Mouse (Mus musculus) activated CD4-positive, CD25-positive, alpha-beta regulatory T cell, adult 4 months (primary cell): ENCODE measurements around the gene Myrfl. TPM values are rescaled to one million over a fixed set of nuclear protein-coding genes. Genes with fewer than 3 reads are reported as not detected.

ENCODE experiments used
- ATAC-seq: one replicate; pipeline ENCODE4 v1.8.0; 2017
- polyA plus RNA-seq, 2 experiments: library from polyadenylated mRNA; unstranded; fragments of 100-300 nt; shearing (Covaris generic); gene quantifications; one replicate each; pipeline ENCODE4 v1.2.1; 2017

Gene Myrfl
- polyA plus RNA-seq: not detected

DNA sequence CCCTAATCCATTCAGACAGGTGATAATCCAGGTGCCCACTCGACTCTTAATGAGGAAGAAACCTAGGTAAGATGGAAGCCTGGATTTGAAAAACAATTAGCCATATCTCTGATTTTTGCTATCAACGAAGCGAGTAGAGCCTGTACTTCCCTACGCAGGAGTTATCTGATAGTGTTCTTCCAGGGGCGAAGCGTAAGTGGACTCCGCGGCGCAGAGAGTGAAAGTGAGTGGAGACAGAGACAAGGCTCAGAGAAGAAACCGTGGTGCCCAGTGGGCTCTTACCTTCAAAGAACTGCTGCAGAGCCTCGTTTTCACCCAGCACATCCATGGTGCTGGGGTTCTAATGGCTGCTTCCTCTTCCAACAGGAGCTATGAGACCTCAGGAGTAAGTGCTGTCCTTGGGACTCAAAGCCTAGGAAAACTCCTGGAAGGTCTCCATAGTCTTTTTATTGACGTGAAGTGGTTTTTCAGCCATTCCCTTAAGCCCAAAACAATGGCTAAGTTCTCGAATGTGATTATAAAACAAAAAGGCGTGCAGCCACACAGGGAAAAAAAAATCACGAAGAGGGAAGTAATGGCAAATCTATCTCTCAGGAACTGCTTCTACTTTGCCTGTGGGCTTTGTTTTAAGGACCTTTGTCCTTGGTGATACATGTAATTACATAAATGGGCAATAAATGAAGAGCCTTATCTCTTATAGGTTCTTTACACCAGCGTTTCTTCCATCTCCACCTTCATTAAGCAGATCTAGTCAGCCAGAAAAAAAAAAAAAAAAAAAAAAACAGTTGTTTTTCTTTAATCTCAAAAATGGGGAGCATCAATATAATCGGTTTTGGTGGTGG, at the start of gene Myrfl:
Gene Myrfl, minus strand, starts transcription at position 584 of the 842 bp plus-strand sequence.
- ATAC-seq: no peak

DNA sequence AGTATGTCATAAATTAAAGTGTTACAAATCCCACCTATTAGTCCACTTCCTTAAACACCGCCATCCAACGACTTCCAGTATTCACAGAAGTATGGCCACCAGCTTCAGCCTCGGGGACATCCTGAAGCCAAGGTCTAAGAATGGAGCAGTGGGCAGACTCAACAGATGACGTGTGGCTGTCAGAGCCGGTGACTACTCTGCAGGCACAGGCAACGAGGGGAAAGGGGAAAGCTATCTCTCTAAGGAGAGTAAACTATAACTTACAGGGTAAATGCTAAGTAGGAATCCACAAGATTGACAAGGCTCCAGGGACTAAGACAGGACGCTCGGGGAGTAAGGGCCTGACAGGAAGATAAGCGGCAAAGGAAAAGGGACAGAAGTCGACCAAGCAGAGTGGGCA, 48.2 kb upstream of the Myrfl start:
- ATAC-seq: no peak

DNA sequence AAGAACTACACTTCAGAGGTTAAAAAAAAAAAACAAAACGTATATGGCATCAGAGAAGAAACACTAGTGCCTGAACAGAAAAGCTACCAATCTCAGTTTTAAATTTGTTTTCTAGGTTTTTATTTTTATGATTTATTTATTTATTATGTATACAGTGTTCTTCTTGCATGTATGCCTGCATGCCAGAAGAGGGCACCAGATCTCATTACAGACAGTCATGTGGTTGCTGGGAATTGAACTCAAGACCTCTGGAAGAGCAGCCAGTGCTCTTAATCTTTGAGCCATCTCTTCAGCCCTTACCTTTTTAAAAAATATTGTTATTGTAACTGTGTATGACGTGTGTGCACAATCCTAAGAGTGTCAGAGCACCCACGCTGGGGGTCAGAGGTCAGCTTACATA, 47.4 kb upstream of the Myrfl start:
- peak; percentile 44 for ATAC-seq

DNA sequence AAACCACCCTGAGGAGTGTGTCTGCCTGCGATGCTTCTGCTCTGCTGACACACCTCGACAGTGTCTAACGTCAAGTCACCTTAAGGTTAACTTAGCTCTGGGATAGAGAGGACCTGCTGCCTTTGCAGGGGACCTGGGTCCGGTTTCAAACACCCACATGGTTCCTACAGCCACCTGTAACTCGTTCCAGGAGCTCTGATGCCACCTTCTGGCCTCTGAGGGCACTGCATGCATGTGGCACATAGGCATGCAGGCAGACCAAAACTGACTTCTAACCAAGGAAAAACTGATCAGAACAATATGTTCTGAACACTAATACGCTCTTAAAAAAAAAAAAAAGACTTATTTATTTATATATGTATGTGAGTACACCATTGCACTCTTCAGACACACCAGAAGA, 46.3 kb upstream of the Myrfl start:
- peak; percentile 16 for ATAC-seq

DNA sequence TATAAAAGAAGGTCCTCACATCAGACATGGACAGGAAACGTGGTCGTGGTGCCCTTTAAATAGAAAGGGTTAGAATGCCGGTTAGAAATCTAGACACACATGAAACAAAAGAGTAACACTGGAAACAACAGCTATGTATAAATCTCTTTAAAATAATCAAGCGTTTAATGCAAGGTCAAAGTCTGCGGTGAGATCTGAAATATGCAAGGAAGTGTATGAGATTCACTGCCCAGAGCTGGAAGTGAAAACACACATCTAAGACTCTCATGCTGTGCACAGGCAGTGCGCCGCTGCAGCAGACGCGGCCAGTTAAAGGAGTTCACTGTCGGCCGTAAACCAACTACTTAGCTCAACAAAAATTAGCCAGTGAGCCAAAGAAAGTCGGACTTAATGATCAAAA, 38.3 kb upstream of the Myrfl start:
- no peak for ATAC-seq

DNA sequence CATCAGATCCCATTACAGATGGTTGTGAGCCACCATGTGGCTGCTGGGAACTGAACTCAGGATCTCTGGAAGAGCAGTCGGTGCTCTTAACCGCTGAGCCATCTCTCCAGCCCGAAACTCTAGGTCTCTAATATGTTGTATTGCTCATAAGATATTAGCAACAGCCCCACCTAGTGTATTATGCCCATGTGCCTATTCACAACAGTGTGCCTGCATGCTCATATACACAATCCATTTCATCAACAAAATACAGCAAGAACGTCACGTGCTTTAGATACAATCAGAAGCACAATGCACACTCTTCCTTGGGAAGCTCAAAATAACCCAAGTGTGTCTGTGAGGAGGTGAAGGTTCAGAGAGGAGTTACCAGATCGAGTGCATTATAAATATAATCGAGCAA, 37.1 kb upstream of the Myrfl start:
- ATAC-seq: no peak

DNA sequence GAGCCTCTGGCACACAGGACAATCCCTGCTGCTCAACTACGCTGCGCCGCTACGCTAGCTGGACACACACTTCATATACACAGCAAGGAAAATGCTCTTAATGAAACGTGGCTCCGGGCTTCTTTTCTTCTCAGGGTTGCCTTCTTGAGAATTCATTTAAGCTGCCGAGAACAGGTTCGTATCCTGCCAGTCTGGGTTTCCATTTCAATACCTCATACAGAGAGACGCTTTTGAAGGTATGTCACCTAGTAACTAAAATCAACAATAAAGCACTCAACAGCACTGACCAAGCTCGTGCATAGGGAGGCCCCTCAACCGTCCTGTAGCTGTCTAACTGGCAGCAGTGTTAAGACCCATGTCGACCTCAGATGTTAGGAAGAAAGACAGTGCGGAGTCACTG, 35.7 kb upstream of the Myrfl start:
- ATAC-seq: no peak

DNA sequence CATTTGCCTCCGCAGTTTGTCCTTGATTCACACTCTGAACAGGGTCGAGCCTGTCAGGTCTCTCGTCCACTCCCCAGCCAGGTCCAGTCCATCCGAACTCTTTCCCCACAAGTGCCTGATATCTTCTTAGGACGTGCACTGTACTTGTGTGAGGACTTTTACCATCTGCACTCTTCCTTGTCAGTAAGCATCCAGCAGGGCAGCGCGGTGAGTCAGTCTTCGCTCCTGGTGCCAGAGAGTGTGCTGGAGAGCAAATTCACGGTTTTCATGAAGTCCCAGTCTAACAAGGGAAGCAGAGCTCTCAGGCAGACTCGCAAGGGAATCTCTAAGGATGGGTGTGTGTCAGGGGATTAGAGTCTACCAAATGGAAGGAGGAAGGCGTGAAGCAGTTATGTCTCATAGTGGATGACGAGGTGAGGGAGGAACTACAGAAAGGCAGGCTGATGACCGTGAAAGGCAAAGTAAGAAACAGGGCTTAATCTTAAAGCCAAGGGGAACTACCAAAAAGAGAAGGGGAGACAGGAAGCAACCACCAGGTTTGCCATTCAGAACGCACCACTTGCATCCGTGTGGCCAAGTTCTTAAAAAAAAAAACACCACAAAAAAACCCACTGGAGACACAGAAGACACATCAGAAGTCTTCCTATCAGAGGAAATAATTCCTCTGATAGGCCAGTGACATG, 34.9 kb upstream of the Myrfl start:
- peak; percentile 43 for ATAC-seq

DNA sequence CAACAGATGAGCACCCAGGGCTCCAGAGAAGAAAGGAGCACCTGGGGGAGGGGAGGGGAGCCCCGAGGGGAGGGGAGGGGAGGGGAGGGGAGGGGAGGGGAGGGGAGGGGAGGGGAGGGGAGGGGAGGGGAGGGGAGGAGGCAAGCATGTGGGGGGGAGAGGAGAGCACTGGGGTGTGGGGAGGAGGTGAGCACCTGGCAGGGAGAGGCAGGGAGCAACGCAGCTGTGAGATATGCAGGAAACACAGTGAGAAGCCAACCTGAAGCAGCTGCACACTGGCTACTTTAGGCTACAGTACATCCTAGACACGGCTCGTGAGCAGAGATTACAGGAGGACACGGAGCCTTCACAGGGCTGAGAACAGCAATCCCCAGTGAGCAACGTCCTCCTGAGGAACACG, 34.2 kb upstream of the Myrfl start:
- peak; percentile 5 for ATAC-seq

DNA sequence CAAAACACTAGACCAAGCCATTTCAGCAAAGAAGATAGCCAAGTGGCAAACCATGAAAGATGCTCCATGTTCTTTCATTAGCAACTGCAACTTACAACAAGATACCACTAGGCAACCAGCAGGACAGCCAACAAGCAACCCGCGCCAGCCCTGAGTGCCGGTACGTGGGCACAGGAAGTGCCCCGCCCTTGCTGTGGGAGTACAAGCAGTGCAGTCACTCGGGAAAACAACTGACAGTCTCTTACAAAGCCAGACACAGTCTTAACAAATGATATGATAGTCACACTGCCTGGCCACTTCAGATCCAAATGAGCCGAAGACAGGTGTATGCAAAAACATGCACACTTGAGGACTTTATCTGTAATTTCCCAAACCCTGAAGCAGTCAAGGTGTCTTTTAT, 33.8 kb upstream of the Myrfl start:
- peak; percentile 71 for ATAC-seq

DNA sequence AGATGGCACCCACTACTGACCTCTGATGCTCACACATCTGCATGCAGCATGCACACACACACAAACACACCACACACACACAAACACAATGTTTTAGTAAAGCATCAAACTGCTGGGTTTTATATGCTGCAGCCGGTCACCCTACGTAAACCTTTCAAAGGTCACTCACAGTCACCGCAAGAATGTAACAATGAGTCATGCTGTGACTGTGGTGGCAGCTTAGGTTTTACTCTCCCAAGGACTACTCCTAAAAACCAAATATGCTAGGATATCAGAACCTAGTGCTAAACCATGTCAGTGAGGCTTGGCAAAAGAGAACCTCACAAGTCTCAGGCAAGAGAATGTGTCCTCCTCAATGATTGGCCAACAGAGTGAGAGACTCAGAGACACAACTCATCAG, 32.1 kb upstream of the Myrfl start:
- no peak for ATAC-seq

DNA sequence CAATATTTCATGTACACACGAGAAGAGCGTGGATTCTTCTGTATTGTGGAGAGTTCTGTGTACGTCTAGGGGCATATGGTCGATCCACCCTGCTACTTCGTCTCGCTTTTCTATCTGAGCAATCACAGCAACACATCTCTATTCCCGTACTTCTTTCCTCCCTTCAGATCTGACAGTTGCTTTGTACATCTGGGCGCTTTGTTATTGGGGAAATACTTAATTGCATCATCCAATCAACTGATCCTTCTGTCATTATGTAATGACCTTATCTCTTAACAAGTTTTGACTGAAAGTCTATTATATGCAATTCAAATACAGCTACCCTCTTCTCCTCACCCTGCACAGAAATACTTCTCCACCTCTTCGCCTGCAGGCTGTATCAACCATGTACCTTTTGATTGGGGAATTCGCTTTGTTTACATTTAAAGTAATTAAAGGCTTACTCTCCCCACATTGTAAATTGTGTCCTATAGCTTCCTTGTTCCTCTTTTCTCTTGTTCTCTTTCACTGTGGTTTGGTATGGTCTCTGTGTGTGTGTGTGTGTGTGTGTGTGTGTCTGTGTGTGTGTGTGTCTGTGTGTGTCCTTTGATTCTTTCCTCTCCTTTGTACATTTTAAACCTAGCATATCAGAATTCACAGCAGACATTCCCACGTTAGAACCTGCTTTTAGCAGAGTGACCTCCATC, 29.9 kb upstream of the Myrfl start:
- ATAC-seq: no peak

DNA sequence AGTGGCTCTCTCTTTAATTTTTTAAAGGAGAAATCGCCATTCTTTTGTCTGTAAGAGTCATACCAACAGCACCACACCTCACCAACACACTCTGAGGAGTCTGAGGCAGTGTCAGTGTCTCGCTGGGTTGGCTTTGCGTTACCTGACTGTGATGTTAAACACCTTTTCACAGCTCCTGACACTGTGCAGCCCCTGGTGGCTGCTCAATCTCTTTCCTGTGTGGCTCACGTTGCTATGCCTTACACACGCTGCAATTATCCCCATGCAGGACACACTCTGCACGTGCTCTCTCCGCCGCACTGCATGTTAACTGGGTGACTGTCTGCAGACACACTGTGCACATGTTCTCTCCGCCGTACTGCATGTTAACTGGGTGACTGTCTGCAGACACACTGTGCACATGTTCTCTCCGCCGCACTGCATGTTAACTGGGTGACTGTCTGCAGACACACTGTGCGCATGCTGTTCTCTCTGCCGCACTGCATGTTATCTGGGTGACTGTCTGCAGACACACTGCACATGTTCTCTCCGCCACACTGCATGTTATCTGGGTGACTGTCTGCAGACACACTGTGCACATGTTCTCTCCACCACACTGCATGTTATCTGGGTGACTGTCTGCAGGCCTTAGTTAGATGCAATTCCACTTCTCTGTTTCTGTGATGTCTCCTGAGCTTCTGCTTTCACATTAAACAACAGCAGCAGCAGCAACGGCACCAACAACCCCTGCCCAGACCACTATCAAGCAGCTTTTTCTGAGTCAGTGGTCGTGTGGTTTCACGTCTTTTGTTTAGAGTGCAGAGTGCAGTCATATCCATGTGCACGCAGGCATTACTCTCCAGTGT, 27.2 kb upstream of the Myrfl start:
- ATAC-seq: no peak

DNA sequence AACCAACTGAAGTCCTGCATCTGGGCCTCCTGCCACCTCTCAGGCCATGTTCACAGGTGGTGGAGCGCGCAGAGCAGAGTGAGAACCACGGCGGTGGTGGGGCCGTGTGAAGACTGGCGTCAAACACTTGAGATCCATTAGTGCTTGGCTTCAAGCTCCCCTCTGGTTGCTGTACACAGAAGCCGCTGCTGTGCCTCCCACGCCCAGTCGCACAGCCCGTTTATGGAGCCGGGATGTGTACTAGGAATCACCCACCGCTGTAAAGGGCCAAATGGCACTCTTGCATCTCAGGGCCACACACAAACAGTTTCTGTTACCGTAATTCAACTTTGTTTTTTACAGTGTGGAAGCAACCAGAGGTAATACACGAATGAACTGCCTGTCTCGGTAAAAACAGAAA, 25.4 kb upstream of the Myrfl start:
- ATAC-seq: peak; percentile 24

DNA sequence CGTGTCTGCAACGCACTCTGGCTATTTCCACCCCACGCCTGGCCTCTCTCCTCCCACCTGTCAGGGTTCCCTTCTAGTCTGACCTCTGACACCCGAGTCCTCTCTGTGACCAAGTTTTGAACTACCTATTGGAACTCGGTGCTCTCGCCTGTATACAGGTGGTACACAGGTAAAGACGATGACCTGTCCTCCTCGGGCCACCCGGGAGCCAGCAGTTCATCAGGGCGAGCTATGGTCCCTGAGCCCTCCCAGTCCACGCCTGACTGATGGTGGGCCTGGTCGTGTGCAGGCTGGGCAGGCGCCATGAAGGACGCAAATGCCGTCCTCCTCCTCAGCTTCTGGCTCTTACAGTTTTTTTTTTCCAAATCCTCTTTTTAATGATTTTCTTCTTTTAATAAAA, 24.7 kb upstream of the Myrfl start:
- ATAC-seq: no peak

DNA sequence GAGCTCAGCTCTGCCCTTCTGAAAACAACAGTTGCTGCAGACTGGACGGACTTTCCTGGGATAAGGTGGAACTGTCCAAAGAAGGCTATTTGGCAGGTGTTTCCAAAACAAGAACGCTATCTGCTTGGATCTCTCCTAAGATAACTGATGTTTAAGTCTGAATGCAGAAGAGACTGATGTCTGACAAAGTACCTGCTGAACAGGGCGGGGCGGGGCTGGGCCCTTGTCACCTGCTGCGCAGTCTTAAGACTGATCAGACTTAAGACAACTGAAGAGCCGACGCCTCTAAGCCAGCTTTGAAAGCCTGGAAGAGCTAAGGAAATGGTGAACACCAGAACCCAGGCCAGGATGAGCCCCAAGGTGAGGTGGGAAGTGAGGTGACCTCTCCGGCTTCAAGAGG, 23.9 kb upstream of the Myrfl start:
- ATAC-seq: no peak

DNA sequence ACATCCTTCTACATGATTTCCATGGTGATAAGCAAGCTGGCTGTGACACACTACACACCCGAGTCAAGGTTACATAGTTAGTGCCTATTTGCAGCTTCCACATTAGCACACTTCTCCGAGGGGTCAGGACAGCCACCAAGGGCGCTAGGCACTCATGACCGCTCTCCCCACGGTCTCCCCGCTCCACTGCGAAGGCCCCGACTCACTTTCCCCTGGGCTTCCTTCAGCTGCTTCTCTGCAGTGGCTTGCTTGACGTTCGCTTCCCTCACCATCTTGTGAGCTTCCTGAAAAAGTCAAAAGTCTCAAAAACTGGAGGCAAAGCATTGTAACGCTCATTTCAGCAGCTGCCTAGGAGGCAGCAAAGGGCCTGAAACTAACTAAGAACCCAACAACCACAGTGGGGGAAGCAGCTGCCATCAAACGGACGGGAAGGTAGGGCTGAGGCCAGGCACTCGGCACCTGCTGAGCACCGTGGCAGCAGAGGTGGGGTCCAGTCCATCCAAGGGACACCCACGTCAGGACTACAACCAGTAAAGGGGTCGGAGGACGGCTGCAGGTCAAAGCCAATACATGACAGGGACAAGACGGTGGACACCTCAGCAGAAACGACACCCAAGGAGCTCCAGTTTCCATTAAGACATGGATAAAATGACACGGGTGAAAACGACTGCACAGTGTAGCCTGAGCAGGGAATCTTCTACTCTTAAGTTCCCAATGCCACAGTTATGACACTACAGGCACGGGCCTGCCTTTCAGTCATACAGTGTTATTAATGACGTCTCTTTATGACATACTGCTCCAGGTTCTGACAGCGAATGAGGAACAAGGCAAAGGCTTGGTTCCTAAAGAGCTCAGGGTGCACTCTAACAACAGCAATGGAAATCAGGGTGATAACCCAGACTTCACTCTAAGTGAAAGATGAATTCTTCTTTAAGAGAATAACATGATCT, 22.9 kb upstream of the Myrfl start:
- ATAC-seq: no peak

DNA sequence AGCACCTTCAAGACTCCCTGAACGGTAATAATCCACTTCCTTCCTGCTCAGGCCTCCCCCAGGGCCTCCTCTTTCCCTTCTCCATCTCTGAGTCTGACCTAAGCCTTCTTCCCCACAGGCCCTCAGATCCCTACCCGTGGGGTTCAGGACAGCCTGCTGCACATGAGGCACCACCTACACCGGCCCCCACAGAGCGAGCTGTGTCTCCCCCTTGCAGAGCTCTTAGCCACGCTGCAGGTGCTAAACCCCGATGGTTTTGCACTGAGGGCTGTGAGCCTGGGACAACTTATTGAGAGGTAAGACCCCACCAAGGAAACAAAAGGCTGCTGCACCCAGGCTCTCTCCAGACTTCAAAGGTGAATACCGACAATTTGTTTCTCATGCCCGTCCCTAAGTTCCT, 19.9 kb upstream of the Myrfl start:
- no peak for ATAC-seq

DNA sequence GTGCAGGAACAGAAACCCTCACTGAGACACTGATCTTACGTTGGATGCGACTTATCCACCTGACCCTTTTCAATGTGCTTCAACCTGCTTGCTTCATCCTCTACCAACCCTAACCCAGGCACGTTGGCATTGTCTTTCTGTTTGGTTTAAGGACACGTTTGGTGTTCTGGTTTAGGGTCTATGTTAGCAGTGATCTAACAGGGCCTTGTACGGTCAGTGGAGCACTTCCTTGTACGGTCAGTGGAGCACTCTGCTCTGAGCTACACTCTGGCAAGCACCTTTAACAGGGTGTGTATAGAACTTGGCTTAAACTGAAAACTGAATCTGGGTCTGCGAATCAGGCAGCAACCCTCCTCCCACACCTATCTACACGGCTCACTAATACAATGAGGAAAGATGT, 18.6 kb upstream of the Myrfl start:
- ATAC-seq: no peak

DNA sequence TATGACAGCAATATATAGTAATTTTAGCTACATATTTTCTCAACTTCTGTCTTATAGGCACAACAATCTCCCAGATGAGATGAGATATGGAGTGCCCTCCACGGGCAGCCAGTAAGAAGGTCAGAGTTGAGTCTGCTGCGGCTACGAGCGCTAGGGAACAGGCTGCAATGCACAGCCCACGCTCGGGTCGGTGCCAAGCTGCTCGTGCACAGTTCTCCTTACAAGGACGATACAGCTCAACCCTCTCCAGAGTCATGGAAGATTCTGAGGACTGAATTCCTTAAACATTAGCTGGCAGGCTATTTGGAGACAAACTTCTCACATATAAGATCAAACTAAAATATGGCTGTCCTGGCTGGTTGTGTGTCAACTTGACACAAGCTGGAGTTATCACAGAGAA, 17.9 kb upstream of the Myrfl start:
- no peak for ATAC-seq

DNA sequence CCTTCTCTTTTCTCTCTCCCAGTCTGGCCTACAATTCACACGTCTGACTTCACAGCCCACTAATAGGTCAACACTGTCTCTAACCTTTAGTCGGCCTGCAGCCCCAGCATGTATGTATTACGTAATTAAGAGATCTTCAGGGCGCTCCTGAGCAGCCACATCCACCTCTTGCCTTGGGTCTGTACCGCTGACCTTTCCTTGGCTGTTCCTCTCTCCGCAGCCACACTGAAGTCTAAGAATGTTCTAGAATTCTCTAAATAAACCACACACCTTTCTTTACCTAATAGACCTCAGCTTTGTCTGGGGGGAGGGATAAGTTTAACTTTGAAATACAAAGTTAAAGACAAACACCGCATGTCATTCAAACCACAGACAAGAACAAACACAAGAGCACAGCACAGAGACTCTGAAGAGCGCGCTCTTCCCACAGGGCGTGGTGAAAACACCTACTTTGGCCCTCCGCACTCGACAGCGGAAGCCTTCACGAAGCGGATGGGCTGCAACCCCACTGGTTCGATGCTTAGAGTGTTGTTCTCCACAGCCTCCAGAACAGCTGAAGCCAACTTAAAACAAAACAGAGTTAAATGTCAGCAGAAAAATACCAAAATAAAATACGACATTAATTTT, 17.0 kb upstream of the Myrfl start:
- peak; percentile 84 for ATAC-seq
